Mouse (Mus musculus): ENCODE measurements around the gene Slc24a3. TPM values are rescaled to one million over a fixed set of nuclear protein-coding genes. Genes with fewer than 3 reads are reported as not detected.

Slc24a3 gene
- total RNA-seq, 2 experiments from 2014 or later: 117 to 120 TPM

DNA sequence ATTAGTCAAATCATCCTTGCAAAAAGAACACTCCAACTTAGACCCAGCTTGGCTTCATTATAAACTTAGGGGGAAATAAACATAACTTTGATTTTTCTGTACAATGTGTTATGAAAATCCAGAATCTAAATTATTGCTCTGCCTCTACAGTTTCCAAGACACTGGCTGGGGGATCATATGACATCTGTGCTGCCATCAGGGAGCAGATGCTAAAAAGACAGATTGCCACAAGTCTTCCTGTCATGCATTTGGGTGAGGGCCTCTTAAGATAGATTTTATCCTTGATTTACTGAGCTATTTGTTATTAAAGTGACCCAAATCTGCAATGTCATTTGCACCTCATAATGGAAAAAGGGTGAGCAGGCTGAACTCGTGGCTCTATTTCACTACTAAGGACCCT is 99.2 kb downstream of the Slc24a3 start:
- no peak for DNase-seq (ENCODE audit: low spot score in 2 of 2)
- intact Hi-C loops (cut with DNase I): no loop called here

DNA sequence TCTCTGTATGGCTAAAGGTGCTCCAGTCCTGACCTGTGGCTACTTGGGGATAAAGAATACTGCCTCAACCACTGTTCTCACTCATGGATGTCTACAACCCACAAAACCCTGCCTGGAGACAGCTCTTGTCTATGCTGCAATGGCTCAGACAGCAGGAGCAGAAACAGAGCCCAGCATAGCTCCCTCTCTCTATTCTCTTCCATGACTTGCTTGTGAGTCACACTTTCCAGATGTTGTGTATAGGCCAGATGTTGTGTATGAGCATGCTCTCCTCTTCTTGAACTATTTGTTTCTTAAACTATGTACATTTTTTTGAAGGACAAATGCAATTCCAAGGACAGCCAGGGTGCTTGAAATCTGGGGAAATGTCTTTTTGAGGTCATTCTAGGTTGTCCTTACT is 101.4 kb downstream of the Slc24a3 start:
- intact Hi-C loops (cut with DNase I): no loop called here
- DNase-seq (ENCODE audit: low spot score in 2 of 2): no peak

DNA sequence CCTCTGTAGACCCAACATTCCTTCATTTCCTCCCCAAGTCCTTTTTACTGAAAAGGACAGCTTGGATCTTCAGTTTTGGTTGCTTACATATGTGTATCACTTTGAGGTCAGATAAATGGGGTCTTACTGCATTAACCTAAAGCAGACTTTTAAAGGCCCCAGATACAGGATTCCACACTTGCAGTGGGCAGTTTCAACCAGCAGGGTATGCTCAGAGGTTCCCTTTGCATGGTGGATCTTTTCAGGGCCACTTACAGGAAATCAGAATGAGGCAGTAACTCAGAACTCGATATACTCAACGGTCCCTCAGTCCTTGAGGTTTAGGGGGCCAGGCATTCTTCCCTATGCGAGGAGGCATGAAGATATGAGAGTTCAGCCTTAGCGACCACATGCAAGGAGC is 101.9 kb downstream of the Slc24a3 start:
- no peak for DNase-seq (ENCODE audit: low spot score in 2 of 2)
- intact Hi-C loops (cut with DNase I): no loop called here

DNA sequence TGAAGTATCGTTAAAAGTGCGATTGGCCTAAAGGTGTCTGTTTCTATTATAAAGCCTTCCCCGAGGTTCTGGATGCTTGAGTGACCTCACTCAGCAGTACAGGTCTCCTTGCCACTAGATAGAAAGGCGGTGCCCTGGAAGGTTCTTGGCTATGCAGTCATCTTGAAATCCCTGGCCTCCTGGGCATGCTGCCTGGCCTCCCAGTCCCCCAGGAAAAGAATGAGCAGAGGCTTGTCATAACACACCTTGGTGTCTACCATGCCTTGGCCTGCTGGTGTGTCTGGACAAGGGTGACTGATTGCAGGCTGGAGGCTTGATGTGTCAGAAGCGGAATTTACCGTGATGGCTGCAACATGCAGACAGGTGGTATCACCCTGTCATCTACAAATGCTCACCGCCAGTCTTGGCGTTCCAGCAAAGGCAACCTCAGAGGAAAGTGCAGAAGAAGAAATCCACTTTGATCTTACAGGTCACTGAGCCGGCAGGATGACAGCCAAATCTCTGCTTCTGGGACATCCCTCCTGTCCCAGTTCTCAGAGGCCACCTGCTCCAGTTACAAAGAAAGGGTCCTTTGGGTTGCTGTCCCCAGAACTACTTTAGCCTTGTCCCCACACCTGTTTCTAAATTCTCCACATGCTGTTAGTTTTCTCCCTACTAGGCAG is 106.6 kb downstream of the Slc24a3 start:
- no peak for DNase-seq (ENCODE audit: low spot score in 2 of 2)
- intact Hi-C loops (cut with DNase I): no loop called here

DNA sequence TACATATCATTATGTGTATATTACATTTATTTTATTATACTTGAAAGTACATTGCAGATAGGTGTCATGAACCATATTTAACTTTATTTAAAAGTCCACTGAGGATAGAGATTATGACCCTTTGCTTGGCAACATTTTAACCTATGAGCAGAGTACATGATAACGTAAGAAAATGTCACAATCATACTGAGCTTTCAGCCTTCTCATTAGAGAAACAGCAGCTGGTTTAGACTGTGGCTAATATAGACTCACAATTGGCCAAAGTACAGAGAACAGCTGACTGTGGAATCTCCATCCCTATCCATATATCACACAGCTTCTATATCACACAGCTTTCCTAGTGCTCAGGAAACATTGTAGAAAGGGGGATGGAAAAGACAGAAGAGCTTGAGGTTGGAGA is 111.8 kb downstream of the Slc24a3 start:
- intact Hi-C loops (cut with DNase I): no loop called here

DNA sequence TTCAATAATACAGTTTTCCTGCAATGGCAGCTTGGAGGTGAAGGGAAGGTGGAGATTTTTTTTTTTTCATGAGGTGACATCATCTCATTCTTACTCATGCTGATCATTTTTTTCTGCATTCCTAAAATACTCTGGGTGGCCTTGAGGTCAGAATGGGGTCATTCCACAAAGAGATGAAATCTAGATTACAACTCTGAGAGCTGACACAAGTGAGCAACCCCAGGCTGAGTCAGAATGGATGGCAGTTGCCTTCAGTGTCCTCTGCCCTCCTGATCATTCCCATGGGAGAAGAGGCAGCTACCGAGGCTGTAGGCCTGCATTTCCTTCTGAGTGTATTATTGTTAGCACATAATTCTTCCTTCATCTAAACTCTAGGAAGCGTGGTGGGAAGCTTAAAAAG is 116.2 kb downstream of the Slc24a3 start:
- intact Hi-C loops (cut with DNase I): no loop called here
- no peak for DNase-seq (ENCODE audit: low spot score in 2 of 2)

More for the DNA sequence above, 111.8 kb downstream of the Slc24a3 start:
- no peak for DNase-seq (ENCODE audit: low spot score in 2 of 2)

DNA sequence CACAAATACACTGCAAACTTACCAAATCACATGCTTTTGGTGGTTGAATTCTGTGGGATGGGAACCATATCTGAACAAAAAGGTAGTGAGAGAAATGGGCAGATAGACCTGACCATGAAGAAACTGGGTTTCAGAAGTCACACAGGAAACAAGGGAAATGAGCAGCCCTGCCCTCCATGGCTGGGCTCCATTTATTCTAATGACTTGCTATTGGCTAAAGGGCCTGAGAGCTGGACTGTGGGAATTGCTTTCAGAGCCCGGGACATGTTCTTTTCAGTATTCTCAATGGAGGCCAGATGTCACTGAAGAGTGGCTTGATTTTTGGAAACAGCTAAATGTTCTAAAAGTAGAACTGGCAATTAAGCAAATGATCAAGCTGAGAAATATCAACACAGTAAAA is 120.9 kb downstream of the Slc24a3 start:
- DNase-seq (ENCODE audit: low spot score in 2 of 2): no peak
- intact Hi-C loops (cut with DNase I): no loop called here

DNA sequence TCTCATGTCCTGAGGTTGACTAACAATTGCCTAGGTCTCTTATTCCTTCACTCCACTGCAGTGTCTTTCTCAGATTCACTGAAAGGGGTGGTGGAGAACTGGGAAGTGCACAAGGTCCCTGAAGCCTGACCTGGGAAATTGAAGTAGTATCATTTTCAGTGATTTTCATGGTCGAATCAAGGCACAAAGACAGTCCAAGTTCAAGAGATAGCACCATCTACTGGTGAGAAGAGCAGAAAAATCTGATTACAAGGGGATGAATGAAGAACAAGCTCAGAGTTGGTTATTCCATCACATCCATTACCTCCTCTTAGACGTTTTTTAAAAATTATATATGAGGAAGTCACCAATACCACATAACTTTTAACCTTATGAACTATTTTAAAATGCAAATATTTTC is 123.9 kb downstream of the Slc24a3 start:
- intact Hi-C loops (cut with DNase I): no loop called here
- no peak for DNase-seq (ENCODE audit: low spot score in 2 of 2)

DNA sequence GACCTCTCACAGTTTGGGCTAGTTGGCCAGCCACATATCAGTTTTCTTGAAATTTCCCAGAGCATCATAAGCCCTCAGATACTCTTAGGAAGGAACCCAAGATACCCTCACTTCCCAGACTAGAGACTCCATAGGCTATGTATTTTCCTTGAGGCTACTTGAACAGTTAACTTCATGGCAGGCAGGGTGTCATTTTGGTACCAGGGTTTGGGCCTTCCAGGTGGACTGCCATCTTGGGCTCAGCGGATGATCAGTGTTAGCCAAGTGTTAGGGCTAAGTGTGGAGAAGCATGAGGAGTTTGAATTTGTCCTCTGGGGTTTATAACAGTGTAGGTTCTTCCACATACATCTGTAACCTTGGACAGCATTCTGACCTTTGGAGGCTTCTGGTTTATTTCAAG is 124.6 kb downstream of the Slc24a3 start:
- DNase-seq (ENCODE audit: low spot score in 2 of 2): no peak
- intact Hi-C loops (cut with DNase I): loop anchor here (2.0 kb wide), 1 partner anchor 125 kb away; the partner anchor contains the start of gene Slc24a3

DNA sequence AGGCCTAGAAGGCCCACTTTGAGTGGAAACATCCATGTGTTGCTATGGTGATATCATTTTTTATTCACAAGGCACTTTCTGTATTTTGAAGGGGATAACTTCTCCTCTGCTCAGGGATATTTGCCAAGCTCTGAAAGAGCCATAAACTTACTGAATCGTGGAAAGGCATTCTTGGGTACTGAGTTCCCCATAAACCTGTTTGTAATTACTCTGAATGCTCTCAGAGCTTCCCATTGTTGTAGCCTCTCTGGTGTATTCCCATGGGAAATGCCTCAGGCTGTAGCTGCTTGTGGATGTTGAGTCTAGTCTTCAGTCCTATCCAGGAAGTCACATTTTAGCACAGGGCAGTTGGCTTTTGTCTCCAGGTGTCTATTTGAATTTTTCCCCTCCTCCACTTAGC is 125.3 kb downstream of the Slc24a3 start:
- intact Hi-C loops (cut with DNase I): loop anchor here (2.0 kb wide), 1 partner anchor 126 kb away; the partner anchor contains the start of gene Slc24a3
- DNase-seq (ENCODE audit: low spot score in 2 of 2): no peak

DNA sequence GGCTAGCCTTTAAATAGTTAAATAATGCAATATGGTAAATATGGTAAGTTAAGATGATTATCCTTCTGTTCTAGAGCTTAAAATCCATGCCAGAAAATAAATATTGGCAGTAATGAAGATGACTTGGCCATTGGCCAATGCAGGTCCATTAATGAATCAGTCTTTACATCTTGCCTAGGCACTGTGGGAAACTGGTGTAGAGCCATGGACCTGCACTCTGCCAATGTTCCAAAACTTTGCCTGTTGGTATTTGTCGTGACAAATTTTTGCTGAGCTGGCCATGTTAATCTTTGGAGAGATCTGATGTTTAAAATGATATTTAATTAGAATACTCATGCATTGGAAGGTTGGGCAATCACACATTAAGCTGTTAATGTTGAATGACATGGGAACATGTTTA is 129.4 kb downstream of the Slc24a3 start:
- intact Hi-C loops (cut with DNase I): no loop called here
- no peak for DNase-seq (ENCODE audit: low spot score in 2 of 2)

DNA sequence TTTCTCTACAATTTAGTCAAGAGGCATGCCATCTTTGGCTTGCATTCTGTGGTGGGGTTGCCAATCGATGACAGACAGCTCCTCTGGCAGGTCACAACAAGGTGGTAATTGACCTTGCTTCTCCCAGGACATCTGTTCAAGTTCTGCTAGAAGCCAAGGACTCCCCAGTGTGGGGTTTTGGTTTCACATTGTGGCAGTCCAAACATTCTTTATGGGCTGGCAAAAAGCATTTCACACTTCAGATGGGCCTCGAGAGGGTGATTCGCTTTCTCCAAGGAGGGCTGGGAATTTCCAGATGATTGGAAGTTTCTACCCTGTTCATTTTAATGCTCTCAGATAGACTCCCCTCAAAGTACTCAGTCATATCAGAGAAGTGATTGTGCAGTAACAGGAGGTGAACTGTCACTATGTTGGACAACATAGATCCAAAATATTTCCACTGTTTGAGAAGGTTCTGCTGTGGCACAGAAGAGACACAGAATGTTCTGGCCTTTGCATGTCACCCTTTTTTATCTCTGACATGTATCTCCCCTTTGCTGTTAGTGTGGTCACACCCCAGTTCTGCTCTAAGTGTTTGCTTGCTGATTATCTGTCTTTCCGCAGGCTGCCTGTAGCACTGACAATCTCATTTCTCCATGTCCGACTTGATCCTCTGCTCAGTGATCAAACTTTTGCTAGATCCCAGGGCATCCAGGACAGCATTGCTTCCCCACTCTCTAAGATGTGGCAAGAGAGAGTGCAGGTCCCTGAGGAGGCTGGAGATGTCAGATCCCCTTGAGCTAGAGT is 132.6 kb downstream of the Slc24a3 start:
- no peak for DNase-seq (ENCODE audit: low spot score in 2 of 2)
- intact Hi-C loops (cut with DNase I): no loop called here

DNA sequence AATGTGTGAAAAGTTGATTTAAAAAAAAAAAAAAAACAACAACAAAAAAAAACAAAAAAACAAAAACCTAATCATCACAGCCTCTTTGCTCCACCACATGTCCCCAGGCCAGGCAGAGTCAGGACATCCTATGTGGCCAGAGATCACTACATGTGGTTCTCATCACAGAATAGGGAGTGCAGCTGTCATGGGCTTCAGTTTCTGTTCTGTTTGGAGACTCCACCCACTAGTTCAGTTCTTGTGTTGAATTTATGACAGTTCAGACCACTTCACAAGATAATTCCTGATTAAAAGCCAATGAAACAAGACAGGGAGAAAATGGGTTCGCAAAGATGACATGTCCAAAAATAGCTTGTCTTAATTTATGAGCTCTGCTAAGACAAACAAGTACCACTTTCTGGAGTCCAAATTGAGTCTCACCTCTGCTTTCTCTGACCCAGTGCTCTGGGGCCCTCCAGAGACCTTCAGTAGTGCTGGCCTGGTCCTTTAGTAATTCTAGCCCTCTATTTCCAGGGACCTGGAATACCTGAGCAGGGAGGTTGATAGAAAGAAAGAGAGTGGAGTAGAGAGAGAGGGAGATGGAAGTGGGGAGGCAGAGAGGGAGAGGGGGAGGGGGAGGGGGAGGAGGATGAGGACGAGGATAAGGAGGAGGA is 139.8 kb downstream of the Slc24a3 start:
- DNase-seq (ENCODE audit: low spot score in 2 of 2): no peak
- intact Hi-C loops (cut with DNase I): no loop called here

DNA sequence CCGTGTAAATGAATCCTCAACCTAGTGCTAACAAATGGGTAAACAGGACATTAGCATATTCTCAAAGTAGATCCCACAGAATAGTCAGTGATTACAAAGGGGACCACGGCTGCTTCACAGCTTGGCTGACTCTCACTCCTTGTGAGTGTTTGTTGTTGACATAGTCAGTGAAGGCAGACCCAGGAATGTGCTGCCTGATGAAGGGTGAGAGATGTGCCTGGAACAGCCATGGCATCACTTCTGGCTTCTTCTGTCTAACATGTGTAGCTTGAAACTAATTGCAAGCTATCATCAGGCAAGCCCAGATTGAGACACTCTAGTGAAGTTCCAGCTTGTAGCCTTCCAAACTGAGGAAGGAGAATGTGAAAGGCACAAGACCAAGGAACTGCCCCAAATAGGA is 151.4 kb downstream of the Slc24a3 start:
- intact Hi-C loops (cut with DNase I): no loop called here
- no peak for DNase-seq (ENCODE audit: low spot score in 2 of 2)

DNA sequence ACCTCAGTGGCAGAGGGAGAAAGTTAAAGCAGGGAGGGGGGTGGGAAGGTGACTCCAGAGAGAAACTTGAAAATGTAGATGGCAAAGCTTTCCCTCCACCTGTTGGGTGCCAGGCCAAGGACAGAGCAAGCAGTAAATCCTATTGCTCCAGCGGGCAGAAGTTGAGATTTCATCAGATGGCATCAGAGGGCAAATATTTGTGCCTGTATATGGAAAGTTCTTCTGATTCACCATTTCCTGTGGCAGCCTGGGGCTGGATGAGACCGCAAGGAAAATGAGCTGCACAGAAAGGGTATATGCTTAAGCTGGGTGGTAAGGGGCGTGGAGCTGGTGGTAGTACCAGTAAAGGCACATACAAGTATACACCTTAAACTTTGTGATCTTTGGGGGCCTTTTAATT is 153.7 kb downstream of the Slc24a3 start:
- DNase-seq (ENCODE audit: low spot score in 2 of 2): no peak
- intact Hi-C loops (cut with DNase I): no loop called here

DNA sequence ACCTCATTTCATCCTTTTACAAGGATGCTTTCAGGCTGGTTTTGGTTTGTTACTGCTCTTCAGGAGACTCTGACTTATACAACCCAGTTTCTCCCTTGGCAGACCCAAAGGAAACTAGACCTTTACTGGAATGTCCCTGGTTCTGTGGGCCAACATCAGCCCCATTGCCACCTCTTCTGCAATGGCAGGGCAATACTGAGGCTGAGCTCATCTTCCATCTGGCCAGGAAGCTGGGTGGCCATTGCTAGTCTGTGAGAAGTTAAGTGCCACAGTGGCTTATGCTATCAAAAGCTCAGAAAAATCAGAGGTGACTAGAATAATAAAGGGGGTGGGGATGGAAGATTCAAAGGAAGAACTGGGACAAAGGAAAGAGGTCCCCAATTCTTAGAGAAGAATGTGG is 154.2 kb downstream of the Slc24a3 start:
- intact Hi-C loops (cut with DNase I): no loop called here
- no peak for DNase-seq (ENCODE audit: low spot score in 2 of 2)

DNA sequence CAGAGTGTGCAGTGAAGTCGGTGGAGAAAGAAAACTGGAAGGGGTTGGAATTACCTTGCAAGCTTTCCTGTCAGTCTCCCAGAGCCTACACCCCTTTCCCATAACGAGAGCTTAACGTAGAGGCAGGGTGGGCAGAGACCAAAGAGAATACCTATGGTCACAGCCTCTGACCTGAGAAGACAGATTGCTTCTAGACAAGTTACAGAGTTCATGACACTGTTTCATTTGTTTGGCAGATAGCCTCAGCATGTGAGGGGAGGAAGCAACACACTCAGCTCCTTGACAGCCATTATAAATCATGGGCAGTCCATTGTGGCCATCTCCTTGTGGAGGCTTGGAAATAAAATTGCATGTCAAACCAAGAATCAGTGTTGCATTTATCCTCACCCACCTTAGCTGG is 156.9 kb downstream of the Slc24a3 start:
- no peak for DNase-seq (ENCODE audit: low spot score in 2 of 2)
- intact Hi-C loops (cut with DNase I): no loop called here

DNA sequence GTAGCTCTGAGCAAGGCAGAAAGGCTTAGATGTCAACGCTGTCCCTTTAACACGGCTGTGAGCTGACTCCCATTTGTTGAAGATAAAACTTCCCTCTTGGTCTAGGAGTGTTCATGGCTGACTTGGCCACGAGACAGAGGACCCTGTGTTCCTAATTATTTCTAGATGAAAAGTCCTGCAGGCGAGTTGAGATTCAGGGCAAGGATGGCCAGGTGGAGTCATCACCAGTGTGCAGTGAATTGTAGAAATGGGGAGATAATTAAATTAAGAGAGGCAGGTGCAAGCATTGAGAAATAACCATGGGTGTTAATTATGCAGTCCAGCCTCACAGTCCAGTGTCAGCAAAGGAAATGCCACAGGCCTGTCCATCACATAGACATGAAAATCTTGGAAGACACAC is 158.3 kb downstream of the Slc24a3 start:
- intact Hi-C loops (cut with DNase I): no loop called here
- no peak for DNase-seq (ENCODE audit: low spot score in 2 of 2)

DNA sequence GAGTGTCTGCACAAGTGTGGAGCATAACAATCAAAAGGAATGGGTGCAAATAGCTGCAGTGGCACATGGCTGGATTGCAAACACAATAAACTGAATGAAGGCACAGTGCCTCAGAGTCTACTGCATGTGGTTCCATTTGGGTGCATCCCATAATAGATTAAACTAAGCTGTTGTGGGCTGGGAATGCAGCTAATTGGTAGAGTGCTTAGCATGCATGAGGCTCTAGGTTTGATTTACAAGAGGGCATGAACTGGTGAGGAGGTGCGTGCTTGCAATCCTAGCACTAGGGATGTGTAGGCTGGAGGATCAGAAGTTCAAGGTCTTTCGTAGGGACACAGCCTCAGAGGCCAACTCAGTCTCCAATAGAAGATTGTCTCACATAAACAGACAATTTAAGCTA is 159.0 kb downstream of the Slc24a3 start:
- no peak for DNase-seq (ENCODE audit: low spot score in 2 of 2)
- intact Hi-C loops (cut with DNase I): no loop called here

DNA sequence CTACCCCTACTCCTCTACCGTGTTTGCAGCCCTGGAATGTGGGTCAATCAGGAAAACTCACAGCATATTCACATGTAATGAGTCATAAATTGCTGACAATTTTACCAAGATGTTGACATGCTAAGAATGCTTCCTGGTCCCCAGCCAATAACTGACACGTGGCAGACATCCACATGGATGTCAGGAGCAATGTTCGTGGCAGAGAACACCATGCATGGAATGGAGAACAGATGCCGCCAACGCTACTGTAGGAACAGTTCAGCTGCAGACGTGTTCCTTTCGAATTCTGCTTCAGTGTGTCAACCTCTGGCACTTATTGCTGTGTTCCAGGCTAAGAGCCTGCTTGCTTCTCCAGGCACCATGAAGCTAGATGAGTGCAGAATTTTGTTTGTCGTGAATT is 162.2 kb downstream of the Slc24a3 start:
- intact Hi-C loops (cut with DNase I): no loop called here
- peak; percentile 25 to 29 for DNase-seq (ENCODE audit: low spot score in 2 of 2)

DNA sequence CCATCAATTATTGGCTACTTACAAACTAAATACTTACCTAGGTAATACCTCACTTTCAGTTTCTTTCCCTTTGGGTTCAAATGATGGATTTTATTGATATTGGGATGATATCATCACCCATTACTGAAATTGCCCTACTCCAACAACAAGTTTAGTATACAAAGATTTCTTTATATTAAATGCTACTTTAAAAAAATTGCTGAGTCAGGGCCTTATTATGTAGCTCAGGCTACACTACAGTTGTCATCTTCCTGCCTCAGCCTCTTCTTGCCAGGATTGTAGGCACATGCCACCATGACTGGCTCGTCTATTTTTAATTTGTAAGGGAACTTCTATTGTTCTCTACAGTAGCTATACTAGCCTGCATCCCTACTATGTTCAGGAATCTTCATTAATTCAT is 164.0 kb downstream of the Slc24a3 start:
- intact Hi-C loops (cut with DNase I): no loop called here
- DNase-seq (ENCODE audit: low spot score in 2 of 2): no peak
